Mouse (Mus musculus): Measurements from ENCODE around the gene Prss46. TPM values are rescaled to one million over a fixed set of nuclear protein-coding genes. Genes with fewer than 3 reads are reported as not detected.

The Prss46 gene
- polyA plus RNA-seq, 1 experiment from 2014 or later = not detected

DNA sequence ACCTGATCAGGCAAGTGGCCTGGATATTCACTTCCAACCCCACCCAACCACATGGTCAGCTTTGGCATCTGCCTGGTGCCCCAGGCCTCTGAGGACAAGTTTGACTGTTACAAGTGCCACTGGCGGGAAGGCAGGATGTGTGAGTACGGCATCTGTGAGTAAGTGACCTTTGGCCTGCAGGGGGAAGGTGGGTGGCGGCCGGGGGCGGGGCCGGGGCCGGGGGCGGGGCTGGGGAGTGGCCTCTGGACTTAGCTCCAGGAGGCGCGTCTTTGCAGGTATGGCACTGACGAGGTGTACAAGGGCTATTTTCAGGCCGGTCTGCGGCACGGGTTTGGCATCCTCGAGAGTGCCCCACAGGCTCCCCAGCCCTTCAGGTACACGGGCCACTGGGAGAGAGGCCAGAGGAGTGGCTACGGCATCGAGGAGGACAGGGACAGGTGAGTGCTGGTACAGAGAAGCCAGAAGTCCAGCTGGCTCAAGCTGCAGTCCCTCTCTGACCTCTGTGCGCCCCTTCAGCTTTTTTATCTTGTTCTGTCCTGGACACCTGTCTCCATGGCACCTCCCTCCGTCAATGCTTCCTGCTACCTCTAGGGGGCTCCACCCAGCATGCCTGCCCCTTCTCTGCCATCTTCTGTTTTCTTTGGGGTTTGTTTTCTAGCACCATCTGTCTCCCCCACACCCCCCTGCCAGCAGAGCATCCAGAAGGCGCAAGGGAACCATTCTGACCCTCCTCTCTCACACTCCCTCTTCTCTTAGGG lies 45.9 kb downstream of the Prss46 start:
- H3K4me3 ChIP-seq = 0 out of 2 replicates have a peak overlapping the region, but pooled peaks have one; percentile 7
- no peak overlapping the region for H3K27ac ChIP-seq (replicated peaks)
- H3K36me3 ChIP-seq = no peaks in the 10 kb centered on the region
- peaks cover 36% of the 10 kb centered on the region for H3K27me3 ChIP-seq (ENCODE audit: low read depth, poor library complexity, severe bottlenecking)
- no peaks in the 10 kb centered on the region for H3K9me3 ChIP-seq (replicated peaks)
- WGBS = 16% methylated on average over 21 of the region's 21 CpGs
- DNase-seq (ENCODE audit: low spot score) = no peak
- H3K4me1 ChIP-seq = peaks cover 26% of the 10 kb centered on the region

DNA sequence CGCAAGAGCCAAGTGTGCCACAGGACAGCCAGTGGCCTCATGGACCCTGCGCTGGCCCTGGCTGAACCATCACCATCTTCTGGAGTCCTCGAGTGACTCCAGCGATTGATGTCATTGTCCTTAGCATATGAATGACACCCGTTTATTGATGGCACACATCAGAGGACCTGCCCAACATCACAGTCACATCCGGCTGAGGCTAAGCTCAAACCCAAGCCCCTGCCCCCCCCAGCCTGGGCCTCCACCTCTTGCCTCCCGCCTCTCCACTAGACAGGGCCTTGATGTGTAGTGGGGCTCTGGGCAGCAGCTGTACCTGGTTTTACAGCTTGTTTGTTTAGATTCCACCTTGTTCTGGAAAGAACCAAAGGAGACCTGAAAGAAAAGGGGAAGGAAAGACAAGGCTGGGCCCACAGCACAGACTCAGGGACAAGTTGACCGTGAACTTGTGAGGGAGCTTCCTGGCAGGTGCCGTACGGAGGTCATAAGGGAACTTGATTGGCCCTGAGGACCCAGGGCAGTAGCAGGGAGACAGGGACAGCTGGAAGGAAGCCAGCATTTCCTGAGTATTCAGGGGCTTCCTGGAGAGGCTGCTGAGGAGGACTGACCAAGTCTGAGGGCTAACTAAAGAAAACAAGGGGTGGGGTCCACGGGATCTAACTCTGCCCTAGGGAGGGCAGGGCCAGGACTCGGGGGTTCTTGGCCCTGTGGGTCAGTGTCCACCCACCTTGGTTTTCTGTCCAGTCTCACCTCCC lies 46.9 kb downstream of the Prss46 start:
- DNase-seq (ENCODE audit: low spot score) = no peak
- 86% methylated on average over 12 of the region's 12 CpGs for WGBS
- Histone ChIP-seq H3K9me3 (replicated peaks) (no peaks in the 10 kb centered on the region), H3K4me3 (no peak overlapping the region), H3K27me3 (ENCODE audit: low read depth, poor library complexity, severe bottlenecking) (peaks cover 40% of the 10 kb centered on the region), H3K36me3 (no peaks in the 10 kb centered on the region), H3K27ac (replicated peaks) (0 out of 2 replicates have a peak overlapping the region, but pooled peaks have one; percentile 4), H3K4me1 (peaks cover 34% of the 10 kb centered on the region)

DNA sequence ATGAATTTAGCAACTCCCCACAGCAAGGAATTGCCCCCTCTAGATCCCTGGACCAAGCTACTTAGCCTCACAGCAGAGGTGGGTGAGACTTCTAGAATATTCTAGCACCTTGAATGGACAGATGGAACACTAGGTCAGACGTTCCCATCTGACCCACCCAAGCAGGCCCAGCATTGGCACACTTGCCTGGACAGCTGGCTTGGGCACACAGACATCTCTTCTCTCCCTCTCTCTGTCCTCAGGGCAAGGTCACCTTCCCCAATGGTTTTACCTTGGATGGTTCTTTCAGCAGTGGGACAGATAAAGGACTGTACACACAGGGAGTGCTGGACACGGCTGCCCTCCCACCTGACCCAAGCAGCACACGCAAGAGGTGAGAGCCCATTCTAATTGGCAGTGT lies 48.2 kb downstream of the Prss46 start:
- H3K27ac ChIP-seq (replicated peaks) = no peak overlapping the region
- peaks cover 36% of the 10 kb centered on the region for H3K27me3 ChIP-seq (ENCODE audit: low read depth, poor library complexity, severe bottlenecking)
- DNase-seq (ENCODE audit: low spot score) = no peak
- no peak overlapping the region for H3K4me3 ChIP-seq
- H3K36me3 ChIP-seq = no peaks in the 10 kb centered on the region
- no peaks in the 10 kb centered on the region for H3K9me3 ChIP-seq (replicated peaks)
- 92% methylated on average over 3 of the region's 3 CpGs for WGBS
- H3K4me1 ChIP-seq = peaks cover 36% of the 10 kb centered on the region

DNA sequence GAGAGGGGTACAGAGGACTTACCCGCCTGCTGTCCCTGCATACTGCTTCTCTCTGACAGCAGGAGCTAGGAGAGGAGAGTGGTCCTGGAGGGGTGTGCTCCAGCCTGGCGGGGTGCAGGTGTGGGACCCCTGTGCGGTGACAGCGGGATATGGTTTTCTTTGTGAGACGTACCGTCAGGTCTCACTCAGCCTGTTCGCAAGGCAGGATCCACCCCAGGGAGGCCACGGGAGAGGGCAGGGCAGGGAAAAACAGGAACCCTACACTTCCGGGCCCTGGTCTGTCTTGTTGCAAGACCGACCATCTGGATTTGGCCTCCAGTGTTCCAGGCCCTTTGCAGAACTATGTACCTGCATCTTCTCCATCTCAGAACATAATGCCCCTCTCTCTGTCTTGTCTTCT lies 49.1 kb downstream of the Prss46 start:
- H3K27ac ChIP-seq (replicated peaks) = no peak overlapping the region
- DNase-seq (ENCODE audit: low spot score) = no peak
- WGBS = 67% methylated on average over 10 of the region's 10 CpGs
- peaks cover 36% of the 10 kb centered on the region for H3K27me3 ChIP-seq (ENCODE audit: low read depth, poor library complexity, severe bottlenecking)
- H3K4me1 ChIP-seq = peaks cover 29% of the 10 kb centered on the region
- H3K36me3 ChIP-seq = no peaks in the 10 kb centered on the region
- no peaks in the 10 kb centered on the region for H3K9me3 ChIP-seq (replicated peaks)
- H3K4me3 ChIP-seq = no peak overlapping the region

DNA sequence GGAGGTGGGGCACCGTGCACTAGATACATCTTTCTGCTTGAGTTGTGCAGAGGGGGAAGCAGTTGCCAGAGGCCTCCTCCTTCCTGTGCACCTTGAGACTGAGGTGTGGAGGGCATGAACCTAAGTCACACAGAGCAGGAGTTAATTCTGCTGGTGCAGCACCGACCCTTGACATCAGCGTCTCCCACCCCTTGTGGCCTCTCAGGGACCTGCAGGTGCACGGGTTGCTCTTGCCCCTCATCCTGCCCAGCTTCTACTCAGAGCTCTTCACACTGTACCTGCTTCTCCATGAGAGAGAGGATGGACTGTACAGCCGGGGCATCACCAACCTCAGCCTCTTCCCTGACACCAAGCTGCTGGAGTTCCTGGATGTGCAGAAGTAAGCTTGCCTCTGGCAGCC lies 51.2 kb downstream of the Prss46 start:
- 65% methylated on average over 5 of the region's 5 CpGs for WGBS
- Histone ChIP-seq H3K9me3 (replicated peaks) (no peaks in the 10 kb centered on the region), H3K4me3 (no peak overlapping the region), H3K27ac (replicated peaks) (no peak overlapping the region; the same call in 1 of the 2 replicates), H3K4me1 (peaks cover 19% of the 10 kb centered on the region), H3K27me3 (ENCODE audit: low read depth, poor library complexity, severe bottlenecking) (peaks cover 21% of the 10 kb centered on the region), H3K36me3 (no peaks in the 10 kb centered on the region)
- no peak for DNase-seq (ENCODE audit: low spot score)

DNA sequence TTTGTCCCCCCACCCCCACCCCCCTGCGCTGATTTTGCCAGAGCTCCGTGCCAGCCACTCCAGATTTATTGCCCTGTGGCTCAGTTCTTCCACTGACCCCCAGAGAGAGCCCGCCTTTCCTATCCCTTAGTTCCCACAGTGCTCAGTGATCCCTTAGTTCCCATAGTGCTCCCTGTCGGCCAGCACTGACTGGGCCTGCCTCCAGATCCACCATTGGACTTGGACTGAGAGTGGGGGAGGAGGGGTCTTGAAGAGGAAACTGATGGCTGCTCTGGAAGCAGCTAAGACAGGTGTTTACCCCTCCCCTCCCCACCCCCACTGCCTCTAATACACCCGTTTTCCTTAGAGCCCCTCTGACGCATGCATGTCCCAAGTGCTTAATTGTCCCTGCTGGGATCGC lies 51.7 kb downstream of the Prss46 start:
- 23% methylated on average over 7 of the region's 7 CpGs for WGBS
- H3K27ac ChIP-seq (replicated peaks) = peak overlapping the region; percentile 53; the same call in 1 of the 2 replicates
- H3K4me1 ChIP-seq = peaks cover 15% of the 10 kb centered on the region
- H3K27me3 ChIP-seq (ENCODE audit: low read depth, poor library complexity, severe bottlenecking) = peaks cover 21% of the 10 kb centered on the region
- no peak for DNase-seq (ENCODE audit: low spot score)
- H3K4me3 ChIP-seq = peak overlapping the region; percentile 35
- H3K36me3 ChIP-seq = no peaks in the 10 kb centered on the region
- no peaks in the 10 kb centered on the region for H3K9me3 ChIP-seq (replicated peaks)

DNA sequence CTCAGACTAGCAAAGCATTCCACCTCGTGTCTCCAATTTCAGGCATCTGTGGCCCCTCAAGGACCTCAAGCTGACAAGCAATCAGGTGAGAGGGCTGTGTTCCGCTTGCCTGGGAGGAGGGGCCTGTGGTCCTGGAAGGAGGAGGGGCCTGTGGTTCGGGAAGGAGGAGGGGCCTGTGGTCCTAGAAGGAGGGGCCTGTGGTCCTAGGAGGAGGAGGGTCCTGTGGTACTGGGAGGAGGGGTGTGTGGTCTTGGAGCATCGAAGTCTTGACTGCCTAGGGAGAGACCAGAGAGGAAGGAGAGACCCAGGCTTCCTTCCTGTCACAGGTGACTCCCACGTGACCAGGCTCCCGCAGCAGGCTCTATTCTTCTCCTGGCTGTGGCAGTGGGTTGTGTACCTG lies 52.3 kb downstream of the Prss46 start:
- Histone ChIP-seq H3K4me1 (peaks cover 15% of the 10 kb centered on the region), H3K36me3 (no peaks in the 10 kb centered on the region), H3K9me3 (replicated peaks) (no peaks in the 10 kb centered on the region), H3K4me3 (peak overlapping the region; percentile 35), H3K27ac (replicated peaks) (peak overlapping the region; percentile 53; the same call in 1 of the 2 replicates), H3K27me3 (ENCODE audit: low read depth, poor library complexity, severe bottlenecking) (peaks cover 21% of the 10 kb centered on the region)
- 7% methylated on average over 6 of the region's 6 CpGs for WGBS
- DNase-seq (ENCODE audit: low spot score) = peak; percentile 45

DNA sequence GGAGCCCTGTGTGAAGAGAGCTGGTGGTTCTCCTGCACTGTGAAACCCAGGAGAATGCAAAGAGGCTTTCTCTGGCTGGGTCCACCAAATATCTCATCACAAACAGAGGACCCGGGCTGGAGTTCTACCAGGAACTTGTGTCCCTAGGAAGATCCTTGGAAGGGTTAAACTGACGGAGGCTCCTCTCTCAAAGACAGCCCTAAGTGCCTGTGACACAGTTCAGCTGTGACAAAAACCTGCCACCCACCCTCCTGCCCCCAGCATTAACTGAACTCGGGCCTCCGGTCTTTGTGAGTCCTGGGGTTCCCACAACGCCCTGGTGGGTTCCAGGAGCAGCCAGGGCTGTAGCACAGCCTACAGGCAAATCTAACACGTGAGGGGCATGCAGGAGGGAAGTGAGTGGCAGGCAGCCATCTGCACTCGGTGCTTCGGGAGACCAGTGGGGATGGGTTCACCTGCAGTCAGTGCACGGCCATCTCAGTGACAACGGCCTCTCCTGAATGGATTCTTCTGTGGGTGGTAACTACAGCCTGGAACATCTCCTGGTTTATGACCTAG lies 55.2 kb downstream of the Prss46 start:
- Histone ChIP-seq H3K4me1 (peaks cover 15% of the 10 kb centered on the region), H3K4me3 (no peak overlapping the region), H3K27me3 (ENCODE audit: low read depth, poor library complexity, severe bottlenecking) (peaks cover 11% of the 10 kb centered on the region), H3K36me3 (no peaks in the 10 kb centered on the region), H3K27ac (replicated peaks) (no peak overlapping the region), H3K9me3 (replicated peaks) (no peaks in the 10 kb centered on the region)
- no peak for DNase-seq (ENCODE audit: low spot score)
- 73% methylated on average over 10 of the region's 10 CpGs for WGBS

DNA sequence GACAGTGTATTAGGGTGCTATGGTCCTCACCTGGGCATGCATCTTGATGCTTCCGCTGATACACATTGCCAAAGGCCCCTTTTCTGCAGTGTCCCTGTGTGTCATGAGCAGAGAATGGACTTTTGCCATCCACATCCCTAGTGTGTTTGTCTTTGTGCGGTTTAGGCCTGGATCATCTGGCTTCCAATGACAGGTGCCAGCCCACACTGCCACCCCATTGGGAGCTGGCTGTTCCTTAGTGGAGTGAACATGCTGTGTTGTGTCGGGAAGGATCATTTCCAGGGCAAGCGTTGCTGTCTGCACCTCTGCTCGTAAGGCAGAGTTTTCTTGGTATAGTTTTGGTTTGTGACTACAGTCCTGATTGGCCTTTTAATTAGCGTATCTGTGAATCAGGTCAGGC lies 56.9 kb downstream of the Prss46 start:
- peaks cover 8% of the 10 kb centered on the region for H3K4me1 ChIP-seq
- no peak overlapping the region for H3K4me3 ChIP-seq
- H3K9me3 ChIP-seq (replicated peaks) = no peaks in the 10 kb centered on the region
- H3K27ac ChIP-seq (replicated peaks) = no peak overlapping the region
- no peaks in the 10 kb centered on the region for H3K36me3 ChIP-seq
- DNase-seq (ENCODE audit: low spot score) = no peak
- WGBS = 91% methylated on average over 6 of the region's 6 CpGs
- H3K27me3 ChIP-seq (ENCODE audit: low read depth, poor library complexity, severe bottlenecking) = no peaks in the 10 kb centered on the region

DNA sequence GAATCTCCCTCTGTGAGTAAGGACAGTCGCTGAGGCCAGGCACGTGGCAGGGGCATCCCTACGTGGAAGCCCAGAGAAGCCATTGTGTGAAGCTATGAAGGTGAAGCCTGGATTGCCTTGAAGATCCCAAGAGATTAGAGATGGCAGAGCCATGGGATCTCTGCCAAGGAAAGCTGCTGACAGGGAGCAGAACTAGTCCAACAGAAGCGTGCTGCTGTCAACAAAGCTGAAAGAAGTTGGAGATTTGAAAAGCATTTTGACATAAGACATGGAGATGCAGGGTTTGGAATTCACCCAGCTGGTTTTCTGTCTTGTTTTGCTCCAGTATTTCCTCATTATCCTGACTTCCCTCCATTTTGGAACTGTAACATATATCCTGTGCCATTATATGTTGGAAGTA lies 58.0 kb downstream of the Prss46 start:
- no peak for DNase-seq (ENCODE audit: low spot score)
- Histone ChIP-seq H3K27ac (replicated peaks) (no peak overlapping the region), H3K9me3 (replicated peaks) (peaks cover 2% of the 10 kb centered on the region), H3K36me3 (no peaks in the 10 kb centered on the region), H3K4me3 (no peak overlapping the region), H3K27me3 (ENCODE audit: low read depth, poor library complexity, severe bottlenecking) (no peaks in the 10 kb centered on the region), H3K4me1 (no peaks in the 10 kb centered on the region)
- WGBS = 93% methylated on average over 4 of the region's 4 CpGs

Data from midbrain, embryonic 10.5 days (tissue).